ENCODE assay signal across 1 mouse cellular context in genomic region chr15:81856030-81856790, GRCm38 (mm10).
A peak's percentile ranks its signal among the peaks of the same experiment; 100 is the strongest.
TF ChIP-seq lines count a peak whose summit lies in the region.

No protein-coding gene starts in this region.

TF ChIP-seq in CH12.LX, 34 proteins besides CTCF, POLR2A, EP300 and RAD21:
- peak; percentile 97 for TF ChIP-seq NRF1 (IDR thresholded peaks at IDR 0.05; ENCODE audit: low read depth, low read length)
- peak; percentile 86; the same call in 1 of the 2 replicates for TF ChIP-seq KAT2A (IDR thresholded peaks at IDR 0.05; ENCODE audit: insufficient replicate concordance, low read length)
- peak; percentile 97 for TF ChIP-seq HCFC1 (IDR thresholded peaks at IDR 0.05; ENCODE audit: low read depth, low read length)
- peak; percentile 67 for TF ChIP-seq ELF1 (IDR thresholded peaks at IDR 0.05; ENCODE audit: low read depth, low read length)
- TF ChIP-seq TCF12 (IDR thresholded peaks at IDR 0.05; ENCODE audit: low read depth, low read length) = no peak
- peak; percentile 38; the same call in 1 of the 2 replicates for TF ChIP-seq BHLHE40 (IDR thresholded peaks at IDR 0.05; ENCODE audit: low read depth, low read length)
- TF ChIP-seq IRF4 (IDR thresholded peaks at IDR 0.05; ENCODE audit: low read depth, low read length) = no peak
- peak; percentile 47; the same call in 1 of the 2 replicates for TF ChIP-seq MXI1 (IDR thresholded peaks at IDR 0.05; ENCODE audit: low read depth, low read length)
- peak; percentile 8; the same call in 1 of the 2 replicates for TF ChIP-seq GABPA (IDR thresholded peaks at IDR 0.05; ENCODE audit: insufficient replicate concordance, low read depth, low read length)
- TF ChIP-seq MAZ (IDR thresholded peaks at IDR 0.05; ENCODE audit: low read depth, low read length) = no peak
